Mouse (Mus musculus): ENCODE results near the gene Fam214b. TPM values are rescaled to one million over a fixed set of nuclear protein-coding genes. Genes with fewer than 3 reads are reported as not detected.

The Fam214b gene
- polyA plus RNA-seq (2017; shearing (Covaris generic)) = 7.1 TPM

GRCm38 (mm10) chr4:43045659-43046302, at the start of gene Fam214b:
TSS of gene Fam214b (minus strand) at chr4:43046220.

GRCm38 (mm10) chr4:43058753-43059654, 13.0 kb upstream of the Fam214b start, which contains the start of gene Unc13b:
TSS of gene Unc13b (plus strand) at chr4:43058953.

GRCm38 (mm10) chr4:43031237-43031995, 14.6 kb downstream of the Fam214b start, which contains the start of gene Stoml2:
TSS of gene Stoml2 (minus strand) at chr4:43031710.

GRCm38 (mm10) chr4:43025084-43025960, 20.7 kb downstream of the Fam214b start, which contains the start of gene Pigo:
TSS of gene Pigo (minus strand) at chr4:43025819.

GRCm38 (mm10) chr4:43010161-43011038, 35.6 kb downstream of the Fam214b start, which contains the start of gene Fancg:
TSS of gene Fancg (minus strand) at chr4:43010506.

GRCm38 (mm10) chr4:43000141-43000986, 45.7 kb downstream of the Fam214b start, which contains the start of gene Vcp:
TSS of gene Vcp (minus strand) at chr4:43000507.

Other genes with a start within 250 kb of the Fam214b start
- not detected for gene Fam205a1, start 192.3 kb downstream of the Fam214b start, polyA plus RNA-seq (2017; shearing (Covaris generic))
- not detected for gene Gm12394, start 189.4 kb downstream of the Fam214b start, polyA plus RNA-seq (2017; shearing (Covaris generic))
- not detected for gene Fam205c, start 172.0 kb downstream of the Fam214b start, polyA plus RNA-seq (2017; shearing (Covaris generic))
- gene Phf24, start 129.6 kb downstream of the Fam214b start, polyA plus RNA-seq (2017; shearing (Covaris generic)) = not detected
- gene Dnajb5, start 96.4 kb downstream of the Fam214b start, polyA plus RNA-seq (2017; shearing (Covaris generic)) = 14.3 TPM
- gene 1700022I11Rik, start 76.6 kb downstream of the Fam214b start, polyA plus RNA-seq (2017; shearing (Covaris generic)) = 0.25 TPM
- gene Vcp, start 45.7 kb downstream of the Fam214b start, polyA plus RNA-seq (2017; shearing (Covaris generic)) = 363 TPM
- gene Fancg, start 35.7 kb downstream of the Fam214b start, polyA plus RNA-seq (2017; shearing (Covaris generic)) = 27.6 TPM
- 44.8 TPM for gene Pigo, start 20.4 kb downstream of the Fam214b start, polyA plus RNA-seq (2017; shearing (Covaris generic))
- gene Stoml2, start 14.5 kb downstream of the Fam214b start, polyA plus RNA-seq (2017; shearing (Covaris generic)) = 175 TPM
- 0.25 TPM for gene Unc13b, start 12.7 kb upstream of the Fam214b start, polyA plus RNA-seq (2017; shearing (Covaris generic))
- not detected for gene Atp8b5, start 220.9 kb upstream of the Fam214b start, polyA plus RNA-seq (2017; shearing (Covaris generic))

Data from CD4-positive, CD25-positive, alpha-beta regulatory T cell (primary cell).